Mouse (Mus musculus): ENCODE measurements around the gene Tspan8.
"Not testable (repeated sequence)": the region's sequence is repeated elsewhere in the genome, so short reads cannot be mapped to it uniquely, and the experiment has no call there.

The Tspan8 gene

DNA sequence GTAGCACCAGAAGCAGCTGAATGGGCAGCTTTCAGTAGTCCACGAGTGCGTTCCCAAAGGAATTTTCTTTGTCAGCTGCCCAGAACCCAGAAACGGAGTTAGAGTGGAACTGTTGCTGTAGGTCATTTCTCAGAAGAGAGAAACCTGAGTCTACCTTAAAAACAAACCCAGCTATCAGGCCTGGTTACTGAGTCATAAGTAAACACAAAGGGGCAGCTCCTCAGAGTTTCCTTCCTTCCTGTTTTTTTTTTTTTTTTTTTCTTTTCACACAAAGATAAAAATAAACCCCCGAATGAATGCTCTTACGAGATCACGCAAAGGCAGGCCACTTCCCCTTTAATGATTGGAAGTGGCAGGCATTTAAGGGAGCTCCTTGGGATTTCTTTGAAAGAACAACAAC is at the start of gene Tspan8:
Gene Tspan8, plus strand, starts transcription at position 322 of the 400 bp plus-strand sequence.
- no peak for DNase-seq (ENCODE audit: low read depth, low spot score)

DNA sequence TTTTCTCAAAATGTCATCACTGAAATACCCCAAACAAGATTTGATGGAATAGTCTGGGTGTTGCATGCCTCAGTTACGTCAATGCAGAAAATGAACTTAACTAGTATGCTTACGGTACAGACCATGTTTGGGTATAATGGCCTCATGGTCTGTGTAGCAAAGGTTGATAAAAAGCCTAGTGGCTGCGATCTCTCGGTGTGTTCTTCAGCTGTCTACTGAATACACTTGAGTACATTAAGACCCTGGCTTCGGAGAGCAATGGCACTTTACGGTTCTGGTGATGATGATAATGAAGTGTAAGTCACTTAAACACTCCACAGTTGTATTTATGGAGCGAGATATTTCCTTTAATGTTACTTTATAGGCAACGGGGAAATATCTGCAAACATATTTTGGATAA is 46.6 kb upstream of the Tspan8 start:
- no peak for DNase-seq (ENCODE audit: low read depth, low spot score)

DNA sequence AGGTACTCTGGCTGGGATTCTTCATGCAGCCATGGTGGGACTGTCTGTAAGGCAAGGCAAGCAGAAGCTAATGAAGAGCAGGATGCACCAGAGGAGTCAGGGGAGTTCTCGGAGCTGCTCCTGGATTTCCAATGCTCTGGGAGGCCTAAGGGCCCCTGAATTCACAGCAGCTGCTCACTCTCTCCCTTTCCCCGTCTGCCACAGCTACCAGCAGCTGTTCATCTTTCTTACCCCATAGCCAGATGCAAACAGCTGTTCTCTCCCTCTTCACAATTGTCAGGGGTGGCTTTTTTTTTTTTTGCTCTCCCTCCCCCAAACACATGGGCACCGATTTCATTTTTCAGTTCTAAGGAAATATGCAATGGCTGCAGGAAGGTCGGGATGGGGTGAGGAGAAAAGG is 42.2 kb upstream of the Tspan8 start:
- DNase-seq (ENCODE audit: low read depth, low spot score): no peak

DNA sequence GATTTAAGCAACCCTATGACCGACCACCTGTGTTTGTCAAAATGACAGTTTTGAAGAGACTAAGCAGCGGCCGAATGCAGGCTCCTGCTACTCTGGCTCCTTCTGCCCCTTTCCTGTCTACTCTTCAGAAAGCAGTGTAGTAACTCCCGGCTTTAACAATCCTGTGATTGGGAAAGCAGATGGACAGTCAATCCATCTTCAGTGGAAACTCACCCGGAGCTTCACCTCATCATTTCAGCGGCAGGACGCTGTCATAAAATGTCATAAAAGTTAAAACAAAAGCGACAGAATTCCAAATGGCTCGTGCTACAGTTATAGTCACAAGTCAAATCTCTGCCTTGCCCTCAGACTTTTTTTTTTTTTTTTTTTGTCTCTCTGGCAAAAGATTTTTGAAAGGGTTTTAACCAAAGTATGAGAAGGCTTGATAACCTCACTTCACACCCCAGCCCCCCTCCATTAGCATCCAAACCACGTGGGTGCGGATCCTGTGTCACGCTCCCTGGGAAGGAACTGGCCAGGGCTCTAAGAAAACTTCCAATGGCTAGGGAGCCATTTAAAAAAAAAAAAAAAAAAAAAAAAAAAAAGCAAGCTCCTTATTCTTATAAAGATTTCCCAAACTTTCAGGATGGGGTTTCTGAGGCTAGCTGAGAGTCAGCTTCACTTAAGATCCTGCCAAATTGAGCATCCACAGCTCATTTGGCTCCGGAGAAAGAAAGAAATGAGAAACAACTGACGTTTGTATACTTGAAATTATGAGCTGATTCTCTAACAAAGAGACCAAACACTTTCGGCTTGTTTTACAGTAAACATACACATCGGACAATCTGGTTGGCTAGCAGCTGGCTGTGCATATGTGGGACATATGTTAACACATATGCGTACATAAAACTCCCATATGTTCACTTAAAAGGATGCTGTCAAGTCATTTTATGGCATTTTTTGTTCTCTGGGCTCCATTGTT is 40.4 kb upstream of the Tspan8 start:
- peak; percentile 17 for DNase-seq (ENCODE audit: low read depth, low spot score)

DNA sequence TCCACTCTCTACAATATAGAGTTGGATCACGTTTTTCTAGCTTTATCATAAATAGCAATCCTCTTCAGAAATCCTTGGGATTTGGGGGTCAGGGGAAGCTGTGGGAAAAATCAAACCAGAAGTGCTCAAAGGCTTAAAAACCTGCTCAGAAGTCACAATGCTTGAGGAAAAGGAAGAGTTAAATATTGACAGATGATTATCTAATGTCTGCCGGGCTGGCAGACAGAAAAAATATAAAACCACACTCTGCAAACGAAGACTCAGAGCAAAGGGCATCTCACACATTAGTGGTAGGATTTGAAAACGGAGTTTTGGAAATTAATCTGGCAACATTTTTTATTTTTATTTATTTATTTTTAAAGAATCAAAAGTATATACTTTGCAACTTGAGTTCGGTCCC is 39.3 kb upstream of the Tspan8 start:
- DNase-seq (ENCODE audit: low read depth, low spot score): no peak

DNA sequence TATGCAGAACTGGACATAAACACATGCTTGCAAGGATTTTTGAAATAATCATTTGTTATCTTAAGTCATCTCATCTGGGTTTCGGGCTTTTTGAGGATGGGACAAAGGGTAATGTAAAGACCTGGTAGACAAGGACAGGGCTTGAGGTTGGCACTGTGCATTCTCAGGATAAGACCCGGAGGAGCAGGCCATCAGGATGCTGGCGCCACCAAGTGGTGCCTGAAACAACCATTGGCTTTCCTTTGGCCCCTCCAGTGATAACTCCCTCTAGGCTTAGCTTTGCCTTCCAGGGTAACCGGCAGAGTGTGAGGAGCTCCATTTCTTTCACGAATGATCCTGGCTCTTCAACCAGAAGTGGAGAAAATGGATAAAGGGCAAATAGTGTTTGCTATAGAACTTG is 38.0 kb upstream of the Tspan8 start:
- peak; percentile 34 for DNase-seq (ENCODE audit: low read depth, low spot score)

DNA sequence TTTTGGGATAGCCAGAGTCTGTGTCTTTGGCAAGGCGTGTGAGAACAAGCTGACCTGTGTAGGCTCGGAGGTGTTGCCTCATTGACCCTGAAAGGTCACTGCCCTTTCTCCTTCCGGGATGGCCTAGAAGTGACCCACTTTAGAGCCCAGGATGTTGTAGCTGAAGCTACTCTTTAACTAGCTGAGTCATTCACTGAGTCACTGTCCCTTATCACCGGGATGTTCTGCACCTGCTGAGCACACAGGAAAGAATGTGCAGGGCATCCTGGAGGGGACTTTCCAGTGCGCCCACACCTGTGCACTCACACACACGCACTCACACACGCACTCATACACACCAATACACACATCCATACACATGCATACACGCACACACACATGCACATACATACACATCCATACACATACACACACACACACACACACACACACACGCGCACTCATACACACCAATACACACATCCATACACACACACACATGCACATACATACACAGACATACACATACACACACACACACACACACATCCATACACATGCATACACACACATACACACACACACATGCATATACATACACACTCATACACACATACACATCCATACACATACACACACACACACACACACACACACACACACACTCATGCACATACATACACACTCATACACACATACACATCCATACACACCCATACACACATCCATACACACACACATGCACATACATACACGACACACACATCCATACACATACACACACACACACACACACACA is 36.2 kb upstream of the Tspan8 start:
- no peak for DNase-seq (ENCODE audit: low read depth, low spot score)

DNA sequence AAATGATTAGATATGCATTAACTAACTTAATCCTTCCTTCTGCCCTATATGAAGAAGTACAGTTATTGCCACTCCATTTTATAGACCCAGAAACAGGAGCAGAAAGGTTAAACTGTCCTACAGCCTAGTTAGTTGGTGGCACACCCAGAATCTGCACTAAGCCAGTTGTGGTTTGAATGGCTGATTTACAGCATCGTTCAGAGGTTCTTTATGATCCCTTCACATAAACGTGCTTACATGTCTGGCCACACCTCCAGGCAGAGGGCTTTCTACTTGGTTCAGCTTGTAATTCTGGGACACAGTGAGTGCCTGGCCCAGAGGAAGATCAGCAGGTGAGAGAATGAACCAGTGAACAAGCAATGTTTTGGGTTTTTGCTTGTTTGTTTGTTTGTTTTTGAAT is 33.4 kb upstream of the Tspan8 start:
- DNase-seq (ENCODE audit: low read depth, low spot score): no peak

DNA sequence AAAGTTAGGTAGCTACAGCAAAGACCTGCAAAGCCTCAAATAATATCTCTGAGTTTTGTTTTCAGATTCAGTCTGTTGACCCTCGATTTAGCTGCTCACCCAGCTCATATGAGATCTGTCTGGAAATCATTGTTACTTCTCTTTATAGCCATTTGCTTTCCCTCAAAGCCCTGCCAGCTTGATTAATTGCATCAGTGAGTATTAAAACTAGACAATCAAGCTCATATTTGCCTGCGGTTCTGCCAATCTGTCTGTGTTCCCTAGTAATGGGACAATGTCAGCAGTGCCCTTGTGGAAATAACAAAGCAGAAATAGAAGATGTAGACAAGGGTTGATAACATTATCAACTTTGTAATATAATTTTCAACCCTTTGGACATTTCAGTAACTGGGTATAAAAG is 25.8 kb upstream of the Tspan8 start:
- DNase-seq (ENCODE audit: low read depth, low spot score): peak; percentile 52

DNA sequence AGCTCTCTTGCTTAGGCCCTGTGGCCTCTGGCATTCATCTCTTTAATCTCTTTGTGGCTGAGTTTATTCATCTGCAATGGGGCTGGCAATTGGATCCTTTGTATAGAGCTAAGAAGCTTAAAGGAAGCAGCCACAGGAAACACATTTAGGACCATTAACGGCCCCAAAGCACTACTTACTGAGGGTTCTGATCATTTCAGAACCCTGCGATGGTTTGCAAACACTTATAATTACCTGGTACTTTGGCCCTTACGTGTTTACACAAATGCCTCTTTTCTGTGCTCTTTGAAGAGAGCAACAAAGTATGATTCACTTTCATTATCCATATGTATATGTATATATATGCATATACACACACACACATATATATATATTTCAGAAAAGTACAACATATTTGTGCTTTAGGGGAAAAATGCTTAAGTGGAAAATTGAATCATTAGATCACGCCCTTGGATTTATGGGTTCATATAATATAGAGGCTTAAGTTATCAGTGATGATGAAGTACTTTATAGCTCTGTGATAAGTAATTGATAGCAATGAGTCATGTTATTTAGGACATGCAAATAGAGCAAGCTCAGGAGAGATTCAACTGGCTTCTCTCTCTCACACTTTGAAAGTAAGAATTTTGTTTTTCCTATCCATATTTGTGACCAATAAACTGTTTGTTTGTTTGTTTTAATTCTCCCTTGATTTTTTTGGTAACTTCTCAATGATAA is 20.4 kb upstream of the Tspan8 start:
- no peak for DNase-seq (ENCODE audit: low read depth, low spot score)

DNA sequence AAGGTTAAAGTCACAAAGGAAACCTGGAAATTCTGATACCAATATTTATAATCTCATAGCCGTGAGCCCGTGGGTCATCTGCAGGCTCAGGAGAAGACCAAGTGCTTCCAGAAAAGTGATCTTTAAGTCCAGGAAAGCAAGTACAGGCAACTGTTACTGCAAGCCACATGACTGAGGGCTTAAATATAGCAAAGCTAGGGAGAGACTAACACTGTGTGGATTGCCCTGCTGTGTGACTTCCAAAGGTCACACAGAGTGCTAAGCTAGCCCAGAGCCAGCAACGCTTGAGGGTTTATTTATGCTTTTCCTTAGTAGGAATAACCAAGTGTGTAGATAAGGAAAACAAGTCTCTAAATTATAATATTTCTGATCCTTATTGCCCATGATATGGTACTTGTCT is 15.2 kb upstream of the Tspan8 start:
- DNase-seq (ENCODE audit: low read depth, low spot score): no peak

DNA sequence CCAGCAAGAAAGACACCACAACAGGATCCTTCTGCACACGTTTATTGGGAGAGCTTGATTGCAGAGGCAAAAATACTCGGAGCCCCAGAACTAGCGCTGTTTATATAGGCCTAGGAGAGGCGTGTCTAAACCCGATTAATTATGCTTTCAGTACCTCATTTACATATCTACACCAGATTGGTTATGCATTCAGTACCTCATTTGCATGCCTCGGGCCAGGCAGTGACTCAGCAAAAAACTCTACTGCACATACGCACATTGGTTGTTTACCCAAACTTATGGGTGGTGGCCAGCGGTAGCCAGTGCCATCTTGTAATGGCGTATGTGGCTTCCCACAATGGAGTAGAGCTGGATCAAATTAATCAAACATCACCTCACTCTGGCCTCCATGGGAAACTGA is 13.6 kb upstream of the Tspan8 start:
- DNase-seq (ENCODE audit: low read depth, low spot score): not testable (repeated sequence)

DNA sequence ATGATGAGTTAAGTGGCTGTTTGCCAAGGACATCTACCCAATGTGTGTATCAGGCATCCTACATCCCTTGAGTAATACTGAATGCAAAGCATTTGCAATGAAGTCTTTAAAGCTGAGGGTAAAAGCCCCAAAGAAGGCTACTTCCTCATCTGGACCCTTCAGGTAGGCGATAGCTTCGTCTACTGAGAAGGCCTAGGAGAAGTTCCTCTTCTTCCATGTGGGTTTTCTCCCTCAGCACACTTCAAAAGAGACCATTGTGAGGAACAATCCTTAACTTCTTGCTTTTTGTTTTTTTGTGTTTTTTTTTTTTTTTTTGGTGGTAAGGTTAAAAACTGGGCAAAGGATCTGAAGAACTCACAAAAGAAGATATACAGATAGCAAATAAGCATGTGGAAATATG is 12.9 kb upstream of the Tspan8 start:
- DNase-seq (ENCODE audit: low read depth, low spot score): no peak

DNA sequence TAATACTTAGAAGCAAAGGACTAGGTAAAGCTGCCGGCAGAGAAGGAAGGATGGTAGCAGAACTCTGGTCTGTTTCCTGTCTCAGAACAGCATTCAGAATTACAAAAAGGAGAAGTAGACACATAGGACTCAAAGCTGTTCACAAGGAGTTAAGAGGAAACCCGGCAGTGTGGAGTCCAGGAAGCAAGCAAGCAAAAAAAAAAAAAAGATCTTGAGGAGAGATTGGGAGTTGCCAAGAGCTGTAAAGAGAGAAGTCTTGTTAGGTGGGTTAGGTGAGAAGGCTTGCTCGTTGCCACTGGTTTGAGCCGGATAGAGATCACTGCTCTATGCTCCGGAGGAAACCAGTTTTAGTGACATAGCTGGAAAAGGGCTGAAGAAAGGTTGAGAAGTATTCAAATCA is 10.6 kb upstream of the Tspan8 start:
- DNase-seq (ENCODE audit: low read depth, low spot score): peak; percentile 5

DNA sequence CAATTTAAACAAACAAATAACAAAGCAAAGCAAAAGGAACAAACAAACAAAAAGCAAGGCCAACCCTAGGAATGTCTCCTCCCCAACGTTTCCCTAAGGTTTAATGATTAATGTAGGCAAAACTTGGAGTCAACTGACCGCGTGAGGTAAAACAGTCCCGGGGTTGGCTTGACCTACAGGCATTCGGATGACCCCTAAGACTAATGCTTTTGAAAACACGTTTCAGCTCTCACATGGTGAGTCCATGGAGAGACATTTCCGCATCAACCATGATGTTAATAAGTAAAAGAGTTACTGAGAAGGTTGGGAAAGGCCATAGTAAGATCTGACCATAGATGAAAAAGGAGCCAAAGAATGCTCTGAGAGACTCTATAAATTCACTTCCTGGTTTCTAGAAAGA is 7.5 kb upstream of the Tspan8 start:
- DNase-seq (ENCODE audit: low read depth, low spot score): no peak

DNA sequence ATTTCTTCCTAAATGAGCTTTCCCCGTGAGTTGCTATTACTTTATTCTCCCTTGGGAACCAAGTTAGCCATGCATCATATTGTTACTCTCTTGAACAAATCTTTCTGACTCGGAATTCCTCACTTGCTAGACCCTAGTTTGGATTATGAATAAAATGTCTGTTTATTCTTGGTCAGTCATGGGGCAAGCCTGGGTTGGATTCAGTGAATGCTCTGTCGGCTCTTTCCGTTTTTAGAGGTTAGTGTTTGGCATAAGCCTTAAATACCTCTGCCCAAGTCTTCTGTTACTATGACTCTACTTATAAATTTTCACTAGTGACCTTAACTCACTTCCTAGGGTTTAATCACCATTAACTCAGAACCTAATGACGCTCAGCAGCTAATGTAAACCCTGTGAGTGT is 5.1 kb upstream of the Tspan8 start:
- no peak for DNase-seq (ENCODE audit: low read depth, low spot score)

DNA sequence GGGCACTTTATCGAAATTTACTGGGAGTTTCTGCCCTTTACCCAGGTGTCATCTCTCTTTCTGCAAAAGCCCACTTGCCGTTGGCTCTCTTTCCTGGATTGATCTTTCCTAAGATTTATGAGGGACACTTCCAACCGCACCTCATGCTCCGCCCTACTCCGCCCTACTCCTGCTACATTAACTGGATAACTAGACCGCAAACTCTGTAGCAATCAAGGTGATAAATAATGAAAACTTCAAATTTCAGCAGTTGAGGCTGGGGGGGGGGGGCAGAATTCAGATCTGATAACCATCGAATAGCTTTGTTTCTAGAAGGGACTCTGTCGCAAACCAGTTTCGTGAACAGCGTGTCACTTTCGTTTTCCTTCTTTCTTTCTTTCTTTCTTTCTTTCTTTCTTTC is 1.8 kb upstream of the Tspan8 start:
- DNase-seq (ENCODE audit: low read depth, low spot score): no peak

DNA sequence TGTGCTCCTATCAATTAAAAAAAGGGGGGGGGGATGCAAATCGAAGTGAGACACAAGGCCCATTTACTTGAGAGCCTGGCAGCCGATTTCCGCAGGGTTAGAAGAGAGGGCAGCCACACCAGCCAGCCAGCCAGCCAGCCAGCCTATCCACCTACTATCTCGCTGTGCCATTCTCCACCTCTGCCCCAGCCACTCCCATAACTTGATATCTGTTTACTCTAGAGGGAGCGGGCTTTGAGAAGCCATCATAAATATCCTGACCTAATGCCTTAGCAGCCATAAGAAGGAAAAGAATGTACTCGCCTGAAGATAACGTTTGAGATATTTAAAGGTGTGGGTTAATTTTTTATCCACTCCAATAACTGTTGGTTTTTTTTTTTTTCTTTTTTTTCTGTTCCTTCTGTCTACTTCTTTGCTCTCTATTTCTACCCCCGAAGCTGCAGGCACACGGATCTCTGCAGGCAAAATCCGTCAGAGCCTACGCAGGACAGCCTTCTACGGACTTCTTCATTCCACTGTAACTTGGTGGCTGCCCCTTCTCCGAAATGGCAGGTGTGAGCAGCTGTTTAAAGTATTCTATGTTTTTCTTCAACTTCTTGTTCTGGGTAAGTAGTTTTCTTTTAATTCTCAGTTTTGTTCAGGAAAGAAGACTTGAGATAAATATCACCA is 558 bp downstream of the Tspan8 start:
- no peak for DNase-seq (ENCODE audit: low read depth, low spot score)

DNA sequence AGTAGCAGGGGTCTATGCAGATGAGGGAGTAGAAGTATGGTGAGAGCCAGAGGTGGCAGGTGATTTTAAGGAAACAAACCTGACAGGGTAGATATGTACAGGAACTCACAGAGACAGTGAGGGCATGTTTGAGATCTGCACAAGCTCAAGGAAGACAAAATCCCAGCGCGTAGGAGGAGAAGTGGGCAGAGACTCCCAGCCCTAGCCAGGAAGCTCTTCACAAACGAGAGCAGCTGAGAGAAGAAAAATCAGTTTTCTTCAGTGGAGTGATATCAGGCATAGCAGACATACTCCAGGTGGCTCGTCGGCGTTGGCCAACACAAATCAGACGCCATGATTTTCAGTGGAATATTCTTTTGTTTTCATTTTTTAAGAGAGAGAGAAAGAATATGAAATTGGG is 8.7 kb downstream of the Tspan8 start:
- peak; percentile 69 for DNase-seq (ENCODE audit: low read depth, low spot score)

DNA sequence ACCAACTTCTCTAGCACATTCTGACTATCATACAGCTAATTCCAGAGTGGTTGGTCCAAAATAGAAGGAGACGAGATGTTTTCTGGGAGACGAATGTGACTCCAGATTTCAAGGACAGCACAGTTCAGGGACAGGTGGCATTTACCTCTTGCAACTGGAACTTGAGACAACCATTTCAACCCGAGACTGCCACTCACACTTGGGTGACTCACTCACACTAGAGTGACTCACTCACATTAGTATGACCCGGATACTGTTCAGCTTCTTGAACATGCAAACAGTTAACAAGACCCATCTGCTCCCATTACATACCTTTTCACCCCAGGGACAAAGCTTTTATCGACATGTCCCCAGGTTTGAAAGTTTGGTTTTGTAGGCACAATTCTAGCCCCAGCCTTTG is 12.2 kb downstream of the Tspan8 start:
- DNase-seq (ENCODE audit: low read depth, low spot score): peak; percentile 30

DNA sequence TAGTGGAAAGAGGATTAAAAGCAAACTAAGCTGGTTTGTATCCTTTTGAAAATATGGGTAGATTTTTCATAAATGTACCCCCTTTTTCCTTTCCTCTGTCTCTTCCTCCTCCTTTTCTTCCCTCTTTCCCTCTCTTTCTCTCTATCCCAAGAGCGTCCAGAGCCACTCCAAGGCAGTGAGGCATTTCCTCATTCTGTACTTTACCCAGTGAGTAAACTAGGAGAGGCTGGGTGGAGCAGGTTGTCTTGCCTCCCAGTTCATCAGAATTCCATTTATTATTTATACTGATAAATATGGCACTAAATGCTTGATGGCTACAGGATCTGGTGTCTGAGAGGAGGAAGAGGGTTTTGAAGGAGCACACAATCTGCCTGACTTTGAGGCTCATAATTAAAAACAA is 13.1 kb downstream of the Tspan8 start:
- DNase-seq (ENCODE audit: low read depth, low spot score): no peak

DNA sequence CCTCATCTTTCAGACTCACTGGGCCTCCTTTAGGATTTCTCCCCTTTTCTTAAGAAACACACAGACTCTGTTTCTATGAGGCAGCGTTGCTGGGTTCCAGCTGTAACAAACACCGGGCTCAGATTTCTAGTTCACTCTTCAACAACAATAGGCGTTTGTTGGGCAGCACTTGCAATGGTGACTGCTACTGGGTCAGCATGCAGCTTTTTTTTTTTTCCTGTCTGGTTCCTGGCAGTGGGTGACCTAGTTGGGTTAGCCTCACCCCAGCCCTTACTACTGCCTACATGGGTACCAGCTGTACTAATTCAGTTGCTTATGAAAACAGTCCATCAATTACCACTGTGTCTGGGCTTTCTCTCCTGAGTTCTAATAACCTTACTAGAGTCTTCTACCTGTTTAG is 14.1 kb downstream of the Tspan8 start:
- no peak for DNase-seq (ENCODE audit: low read depth, low spot score)
